13 mouse cellular contexts compared by ENCODE assay signal in the genomic region with DNA sequence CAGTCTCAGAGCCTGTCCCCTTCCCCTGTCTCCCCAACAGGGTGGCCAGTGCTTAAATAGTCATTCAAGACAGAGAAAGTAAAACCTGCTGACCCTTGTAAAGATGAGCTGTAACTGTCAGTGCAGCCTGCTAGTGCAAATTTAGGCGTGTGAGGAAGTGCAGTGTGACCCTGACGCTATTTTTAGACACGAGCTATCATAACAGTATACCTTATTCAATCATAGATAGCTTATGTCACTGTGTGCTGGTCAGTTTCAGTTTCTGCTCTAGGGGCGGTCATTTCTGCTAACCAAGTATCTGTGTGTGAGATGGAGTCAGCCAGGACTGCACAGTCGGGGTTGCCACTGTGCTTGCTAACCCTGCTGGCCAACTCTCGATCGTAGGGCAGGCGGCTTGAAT. TPM values are rescaled to one million over a fixed set of nuclear protein-coding genes. Genes with fewer than 3 reads are reported as not detected.
DNase-seq lines count a peak whose midpoint lies in the region; ATAC-seq and TF ChIP-seq lines count a peak whose summit lies in the region.
"Had no signal": no experiment of that assay in that cellular context is flagged by ENCODE, and none has a peak within 500 bp of the region (broad histone marks: within the 10 kb centered on the region; RNA-seq: fewer than 3 reads in every experiment).

No protein-coding gene starts in this region.

- TF ChIP-seq CTCF in CH12.LX (conservative IDR thresholded peaks at IDR 0.05 in 1 of 2, IDR thresholded peaks at IDR 0.05 in 1 of 2; ENCODE audit: low read depth in 2 of 2, low read length in 2 of 2) = no peak

- no peaks in the 10 kb centered on the region for H3K27me3 ChIP-seq in heart, embryonic 15.5 days
- no peaks in the 10 kb centered on the region for H3K27me3 ChIP-seq in CH12.LX (replicated peaks)
- H3K27me3 ChIP-seq: limb, embryonic 12.5 days had no signal

- dilution Hi-C loops in CH12.LX (cut with MboI; ENCODE audit: extremely low pct_ligation_motif_present, extremely low pct_unique_long_range_greater_than_20kb, low sequenced_read_pairs) = no loop called here

- no peak for DNase-seq in heart, adult 8-10 months (ENCODE audit: low spot score)
- DNase-seq in 416B (ENCODE audit: low read depth) (peak; percentile 64), CH12.LX (ENCODE audit: extremely low read depth) (peak; percentile 65)
- DNase-seq in frontal cortex, postnatal 10 days (ENCODE audit: low spot score in 2 of 2) = no peak
- no peak for DNase-seq in embryo, embryonic 9.5 days (ENCODE audit: extremely low spot score)
- DNase-seq: adrenal gland, postnatal 10 days; kidney, postnatal 14 days; layer of hippocampus, postnatal 36 days had no signal

- 0 out of 2 replicates have a peak overlapping the region, but pooled peaks have one; percentile 2 for H3K4me3 ChIP-seq in heart, embryonic 15.5 days
- no peak overlapping the region for H3K4me3 ChIP-seq in CH12.LX (replicated peaks in 1 of 3; ENCODE audit: low read depth in 2 of 3, low read length in 2 of 3, poor library complexity in 1 of 3)
- H3K4me3 ChIP-seq: limb, embryonic 12.5 days had no signal

- no peak overlapping the region for H3K9ac ChIP-seq in heart, embryonic 15.5 days
- H3K9ac ChIP-seq in CH12.LX (ENCODE audit: insufficient read depth, low read depth) = peak overlapping the region; percentile 25
- H3K9ac ChIP-seq: limb, embryonic 12.5 days had no signal

- WGBS in heart, embryonic 15.5 days = 34% methylated on average over 8 of the region's 8 CpGs

- TF ChIP-seq EP300 in CH12.LX (IDR thresholded peaks at IDR 0.05; ENCODE audit: low read length) = peak; percentile 96

- no peaks in the 10 kb centered on the region for H3K36me3 ChIP-seq in heart, embryonic 15.5 days
- H3K36me3 ChIP-seq in CH12.LX (replicated peaks in 1 of 2; ENCODE audit: control insufficient read depth in 1 of 2, insufficient read depth in 1 of 2, low read length in 1 of 2) = peaks cover 3 to 21% of the 10 kb centered on the region in 2 experiments

- no peak for ATAC-seq in heart, embryonic 15.5 days (replicated peaks; ENCODE audit: insufficient number of reproducible peaks, insufficient read depth, low FRiP score, low read depth)
- ATAC-seq in megakaryocyte, adult 5-6 weeks (ENCODE audit: poor library complexity, severe bottlenecking) = peak; percentile 16
- ATAC-seq: forebrain, embryonic 16.5 days; inflammation-experienced regulatory T-cells, adult 6 months had no signal

- TF ChIP-seq POLR2A in CH12.LX (IDR thresholded peaks at IDR 0.05; ENCODE audit: low read depth, low read length) = no peak

- H3K9me3 ChIP-seq in heart, embryonic 15.5 days (replicated peaks) = no peaks in the 10 kb centered on the region
- H3K9me3 ChIP-seq in CH12.LX (replicated peaks; ENCODE audit: low read length) = no peaks in the 10 kb centered on the region
- H3K9me3 ChIP-seq: limb, embryonic 12.5 days had no signal

- peak overlapping the region; percentile 42 for H3K4me2 ChIP-seq in heart, embryonic 15.5 days
- peak overlapping the region; percentile 94 for H3K4me2 ChIP-seq in CH12.LX (ENCODE audit: insufficient read depth, low read depth, poor library complexity, severe bottlenecking)
- H3K4me2 ChIP-seq: limb, embryonic 12.5 days had no signal

- peaks cover 8% of the 10 kb centered on the region for H3K79me2 ChIP-seq in CH12.LX (replicated peaks; ENCODE audit: control insufficient read depth, extremely low read depth, insufficient read depth, poor library complexity, severe bottlenecking)

- no peak for TF ChIP-seq RAD21 in CH12.LX (IDR thresholded peaks at IDR 0.05; ENCODE audit: low read depth, low read length)

- H3K4me1 ChIP-seq in heart, embryonic 15.5 days (replicated peaks) = peaks cover 34% of the 10 kb centered on the region
- H3K4me1 ChIP-seq in CH12.LX (ENCODE audit: control insufficient read depth in 1 of 2, insufficient read depth in 2 of 2) = peaks cover 25 to 80% of the 10 kb centered on the region in 2 experiments
- H3K4me1 ChIP-seq: limb, embryonic 12.5 days had no signal

- in situ Hi-C loops in CH12.LX (cut with MboI; ENCODE audit: low pct_ligation_motif_present, low pct_unique_long_range_greater_than_20kb, low sequenced_read_pairs) = no loop called here

- H3K27ac ChIP-seq in heart, embryonic 15.5 days = peak overlapping the region; percentile 49
- H3K27ac ChIP-seq in CH12.LX (ENCODE audit: insufficient read depth, low read depth) = peak overlapping the region; percentile 83
- H3K27ac ChIP-seq: limb, embryonic 12.5 days had no signal

TF ChIP-seq in CH12.LX, 34 proteins besides CTCF, POLR2A, EP300 and RAD21:
- TF ChIP-seq E2F4 (IDR thresholded peaks at IDR 0.05; ENCODE audit: insufficient replicate concordance, low read depth, low read length) (no peak), POLR2AphosphoS2 (IDR thresholded peaks at IDR 0.05; ENCODE audit: low read depth, low read length) (no peak), ETS1 (conservative IDR thresholded peaks at IDR 0.05; ENCODE audit: low read depth, low read length) (peak; percentile 96), NRF1 (IDR thresholded peaks at IDR 0.05; ENCODE audit: low read depth, low read length) (0 out of 2 replicates have a peak, but pooled peaks have one; percentile 30), CHD1 (IDR thresholded peaks at IDR 0.05; ENCODE audit: low read depth, low read length) (peak; percentile 47; the same call in 1 of the 2 replicates), JUND (conservative IDR thresholded peaks at IDR 0.05; ENCODE audit: low read depth, low read length) (peak; percentile 86), BHLHE40 (IDR thresholded peaks at IDR 0.05; ENCODE audit: low read depth, low read length) (peak; percentile 90), ELF1 (IDR thresholded peaks at IDR 0.05; ENCODE audit: low read depth, low read length) (peak; percentile 59), USF2 (conservative IDR thresholded peaks at IDR 0.05; ENCODE audit: low read depth, low read length) (no peak), CHD2 (IDR thresholded peaks at IDR 0.05; ENCODE audit: low read length) (peak; percentile 52; the same call in 1 of the 2 replicates), KAT2A (IDR thresholded peaks at IDR 0.05; ENCODE audit: insufficient replicate concordance, low read length) (no peak), UBTF (IDR thresholded peaks at IDR 0.05; ENCODE audit: low read depth, low read length) (no peak), ZC3H11A (IDR thresholded peaks at IDR 0.05; ENCODE audit: low read depth, low read length) (no peak), TCF12 (IDR thresholded peaks at IDR 0.05; ENCODE audit: low read depth, low read length) (peak; percentile 87), MEF2A (IDR thresholded peaks at IDR 0.05; ENCODE audit: borderline replicate concordance, low read depth, low read length) (peak; percentile 99), ZMIZ1 (IDR thresholded peaks at IDR 0.05; ENCODE audit: low read depth, low read length) (0 out of 2 replicates have a peak, but pooled peaks have one; percentile 34), TBP (conservative IDR thresholded peaks at IDR 0.05; ENCODE audit: low read depth, low read length) (no peak), MAZ (IDR thresholded peaks at IDR 0.05; ENCODE audit: low read depth, low read length) (no peak; the same call in 1 of the 2 replicates), MYC (IDR thresholded peaks at IDR 0.05; ENCODE audit: low read depth, low read length) (no peak), SIN3A (IDR thresholded peaks at IDR 0.05; ENCODE audit: low read length) (no peak; the same call in none of the 2 replicates), ZKSCAN1 (IDR thresholded peaks at IDR 0.05; ENCODE audit: borderline replicate concordance, low read depth, low read length) (no peak), GABPA (IDR thresholded peaks at IDR 0.05; ENCODE audit: insufficient replicate concordance, low read depth, low read length) (no peak), USF1 (IDR thresholded peaks at IDR 0.05; ENCODE audit: low read depth, low read length) (no peak), MXI1 (IDR thresholded peaks at IDR 0.05; ENCODE audit: low read depth, low read length) (no peak), JUN (IDR thresholded peaks at IDR 0.05; ENCODE audit: insufficient read depth, low read depth, low read length) (peak; percentile 92), PAX5 (IDR thresholded peaks at IDR 0.05; ENCODE audit: low read length) (no peak), MAFK (IDR thresholded peaks at IDR 0.05; ENCODE audit: insufficient replicate concordance, low read length) (peak; percentile 63; the same call in 1 of the 2 replicates), MAX (IDR thresholded peaks at IDR 0.05; ENCODE audit: low read length) (peak; percentile 39; the same call in 1 of the 2 replicates), SMC3 (IDR thresholded peaks at IDR 0.05; ENCODE audit: low read depth, low read length) (peak; percentile 11; the same call in 1 of the 2 replicates), IRF4 (IDR thresholded peaks at IDR 0.05; ENCODE audit: low read depth, low read length) (peak; percentile 96), RCOR1 (conservative IDR thresholded peaks at IDR 0.05; ENCODE audit: low read depth, low read length) (peak; percentile 87), NELFE (IDR thresholded peaks at IDR 0.05; ENCODE audit: low read depth, low read length) (no peak), ZNF384 (IDR thresholded peaks at IDR 0.05; ENCODE audit: low read depth, low read length) (no peak), HCFC1 (IDR thresholded peaks at IDR 0.05; ENCODE audit: low read depth, low read length) (no peak)

RNA-seq across cellular contexts. Expression of gene Sdccag8, which starts 9.4 kb away (rescaled TPM):
- 8.6 and 12.7 TPM in 2 replicates for polyA plus RNA-seq in heart, embryonic 15.5 days (2015; fragmentation: Nextera tagmentation; extraction: Ambion mirVana)
- total RNA-seq in heart, adult 8-10 months (2022) = 1 to 10 TPM; 3.4 to 5.7 (median 4.1) TPM
- 16.7 and 18.7 TPM in 2 replicates for total RNA-seq in CH12.LX (2012; rRNA removed)
- total RNA-seq in CH12.LX (2014; rRNA removed) = 10.9 and 15.0 TPM in 2 replicates
- 10.7 and 11.2 TPM in 2 replicates for polyA plus RNA-seq in CH12.LX (2012; ENCODE audit: insufficient read length, low read depth)
- total RNA-seq in megakaryocyte, adult 5-6 weeks (2015) = 17.5 and 24.1 TPM in 2 replicates
- total RNA-seq in megakaryocyte, adult 5-6 weeks (2017) = 55.3 and 59.3 TPM in 2 replicates

RNA-seq across cellular contexts. Expression of gene Cep170, which starts 10.0 kb away (rescaled TPM):
- polyA plus RNA-seq in heart, embryonic 15.5 days (2015; fragmentation: Nextera tagmentation; extraction: Ambion mirVana) = 19.5 and 20.2 TPM in 2 replicates
- 10 to 100 TPM; 16.7 to 22.9 (median 20.5) TPM for total RNA-seq in heart, adult 8-10 months (2022)
- total RNA-seq in CH12.LX (2012; rRNA removed) (16.1 and 16.5 TPM in 2 replicates), CH12.LX (2014; rRNA removed) (15.3 and 16.6 TPM in 2 replicates)
- polyA plus RNA-seq in CH12.LX (2012; ENCODE audit: insufficient read length, low read depth) = 12.4 and 14.8 TPM in 2 replicates
- 68.3 and 74.4 TPM in 2 replicates for total RNA-seq in megakaryocyte, adult 5-6 weeks (2015)
- total RNA-seq in megakaryocyte, adult 5-6 weeks (2017) = 65.6 and 77.4 TPM in 2 replicates

Comparison
In these comparisons a context has a peak if more than half of its experiments do, and no peak if none do; other contexts are left out.
1. DNase-seq: peak in 416B (single experiment) and CH12.LX (single experiment); none in heart, adult 8-10 months (single experiment), frontal cortex, postnatal 10 days (0 of 2) and embryo, embryonic 9.5 days (single experiment).